Mouse (Mus musculus): Measurements from ENCODE around the gene Sf3b4.
"Not testable (repeated sequence)": the region's sequence is repeated elsewhere in the genome, so short reads cannot be mapped to it uniquely, and the experiment has no call there.

Gene Sf3b4

DNA sequence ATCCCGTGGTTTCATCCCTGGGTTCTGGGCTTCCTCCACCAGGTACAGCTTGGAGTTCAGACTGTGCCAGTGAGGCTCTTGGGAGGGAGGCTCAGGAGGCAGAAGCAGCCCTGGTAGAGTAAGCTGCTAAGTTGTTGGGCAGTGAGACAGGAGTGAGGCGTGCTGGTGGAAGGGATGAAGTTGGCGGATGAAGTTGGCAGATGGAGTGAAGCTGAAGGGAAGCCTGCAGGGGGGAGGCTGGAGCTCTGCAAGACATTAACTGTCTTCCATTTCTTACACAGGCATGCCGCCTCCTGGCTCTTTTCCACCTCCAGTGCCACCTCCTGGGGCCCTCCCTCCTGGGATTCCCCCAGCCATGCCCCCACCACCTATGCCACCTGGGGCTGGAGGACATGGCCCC lies 1.9 kb downstream of the Sf3b4 start:
- not testable (repeated sequence) for DNase-seq (ENCODE audit: low spot score)

- no peak for DNase-seq (ENCODE audit: low spot score)
Observed at GRCm38 (mm10) chr3:96175251-96175650, 3.1 kb downstream of the Sf3b4 start.

DNA sequence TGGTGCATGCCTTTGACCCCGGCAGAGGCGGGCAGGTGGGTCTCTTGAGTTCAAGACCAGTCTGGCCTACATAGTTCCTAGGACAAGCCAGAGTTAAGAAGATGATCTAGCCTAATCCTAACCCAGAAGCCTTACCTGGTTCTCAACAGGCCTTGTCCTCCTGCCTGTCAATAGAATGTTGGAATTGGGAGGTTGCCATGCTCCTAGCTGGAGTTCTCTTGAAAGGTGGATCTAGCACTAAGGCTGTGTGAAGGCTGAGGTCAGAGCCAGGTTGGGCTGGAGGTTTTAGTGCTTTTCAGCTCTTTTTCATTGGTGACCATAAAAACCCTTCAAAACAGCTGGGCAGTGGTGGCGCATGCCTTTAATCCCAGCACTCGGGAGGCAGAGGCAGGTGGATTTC lies 6.3 kb downstream of the Sf3b4 start:
- no peak for DNase-seq (ENCODE audit: low spot score)

- DNase-seq (ENCODE audit: low spot score): no peak
Observed at GRCm38 (mm10) chr3:96178902-96179301, 6.8 kb downstream of the Sf3b4 start.

- DNase-seq (ENCODE audit: low spot score): no peak
Observed at GRCm38 (mm10) chr3:96179531-96179930, 7.4 kb downstream of the Sf3b4 start.

DNA sequence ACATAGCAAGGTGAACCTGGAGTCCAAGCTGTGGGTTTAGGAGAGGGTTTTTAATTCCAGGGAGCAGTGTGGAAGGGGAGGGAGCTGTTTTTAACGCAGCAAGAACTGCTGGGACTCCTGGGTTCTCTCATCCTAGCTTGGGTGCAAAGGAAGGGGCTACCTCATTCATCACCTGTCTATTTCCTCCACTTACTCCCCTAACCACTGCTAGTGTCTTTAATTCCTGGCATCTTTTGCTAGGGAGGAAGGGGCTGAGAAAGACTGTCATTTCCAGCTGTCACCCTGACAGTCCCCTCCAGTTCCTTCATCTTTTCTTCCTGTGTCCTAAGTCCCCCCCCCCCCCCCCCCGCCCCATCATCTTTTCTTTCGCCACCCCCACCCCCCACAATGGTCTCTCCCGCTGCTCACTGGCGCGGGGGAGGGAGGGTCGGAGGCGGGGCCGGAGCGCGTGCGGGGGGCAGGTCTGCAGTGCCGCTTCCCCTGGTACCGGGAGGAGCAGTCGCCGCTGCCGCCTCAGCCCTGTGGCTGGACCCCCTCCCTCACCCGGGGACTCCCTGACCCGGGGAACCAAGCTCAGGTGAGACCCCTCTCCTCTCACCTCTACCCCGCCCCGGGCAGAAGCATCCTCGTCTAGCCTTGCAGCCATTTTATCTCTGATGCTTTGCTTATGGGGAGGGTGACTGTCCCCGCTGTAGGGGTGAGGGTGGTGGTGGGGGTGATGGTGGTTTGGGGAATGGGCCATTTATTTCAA lies 8.8 kb downstream of the Sf3b4 start, which contains the start of gene Sv2a:
Sv2a (plus strand) TSS at position 425 of the 751 bp plus-strand sequence.
- DNase-seq (ENCODE audit: low spot score): no peak

DNA sequence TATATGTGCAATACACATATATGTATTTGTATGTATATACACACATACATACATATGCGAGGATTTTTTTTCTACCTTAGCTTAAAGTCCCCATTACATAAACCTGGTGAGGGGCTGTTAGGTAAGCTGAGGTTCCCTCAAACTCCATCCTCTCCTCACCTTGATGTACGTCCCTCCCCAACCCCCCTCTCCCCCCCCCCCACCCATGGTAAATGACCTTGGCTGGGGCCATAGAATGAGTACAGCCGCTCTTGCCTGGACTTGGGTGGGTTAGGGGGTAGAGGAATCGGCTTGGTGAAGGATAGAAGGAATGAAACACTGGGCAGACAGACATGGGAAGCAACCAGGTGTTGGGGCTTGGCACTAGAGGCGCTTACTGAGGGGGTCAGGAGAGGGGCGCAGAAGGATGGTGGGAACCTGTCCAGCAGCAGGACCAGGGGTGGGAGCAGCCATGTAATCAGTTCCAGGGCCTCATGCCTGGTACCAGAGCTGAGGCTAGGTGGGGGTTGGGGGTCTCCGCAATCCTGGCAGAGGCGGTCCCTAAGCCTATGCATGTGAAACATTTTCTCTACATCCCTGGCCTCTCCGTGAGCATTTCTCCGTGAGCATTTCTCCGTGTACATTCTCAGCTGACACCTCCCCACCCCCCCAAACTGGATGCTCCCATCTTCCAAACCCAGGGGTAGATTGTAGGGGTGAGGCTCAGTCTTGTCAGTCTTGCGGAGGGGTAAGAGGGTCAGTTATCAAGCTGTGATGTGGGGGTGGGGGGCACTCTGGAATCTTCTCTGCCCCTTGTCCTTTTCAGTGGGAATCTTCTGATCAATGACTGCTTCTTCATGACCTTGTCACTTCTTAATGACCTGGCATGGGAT lies 9.6 kb downstream of the Sf3b4 start:
- DNase-seq (ENCODE audit: low spot score): no peak

GRCm38 (mm10) chr3:96182382-96182776 lies 10.2 kb downstream of the Sf3b4 start:
- no peak for DNase-seq (ENCODE audit: low spot score)

DNA sequence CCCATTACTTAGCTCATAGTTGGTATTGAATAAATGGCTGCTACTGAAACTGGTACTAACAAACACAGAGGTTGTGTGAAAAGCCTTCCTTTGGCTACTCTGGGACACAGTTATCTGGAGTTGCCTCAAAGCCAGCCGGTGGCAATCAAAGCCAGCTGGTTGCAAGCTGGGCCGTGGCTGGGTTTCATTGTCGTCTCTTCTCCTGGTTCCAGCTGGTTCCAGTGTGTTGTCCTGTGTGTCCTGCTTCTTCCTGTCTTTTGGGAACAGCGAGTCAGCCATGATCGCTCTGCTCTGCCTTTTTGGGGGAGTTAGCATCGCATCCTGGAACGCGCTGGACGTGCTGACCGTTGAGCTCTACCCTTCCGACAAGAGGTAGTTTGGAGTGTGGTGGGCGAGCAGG lies 20.8 kb downstream of the Sf3b4 start:
- no peak for DNase-seq (ENCODE audit: low spot score)

DNA sequence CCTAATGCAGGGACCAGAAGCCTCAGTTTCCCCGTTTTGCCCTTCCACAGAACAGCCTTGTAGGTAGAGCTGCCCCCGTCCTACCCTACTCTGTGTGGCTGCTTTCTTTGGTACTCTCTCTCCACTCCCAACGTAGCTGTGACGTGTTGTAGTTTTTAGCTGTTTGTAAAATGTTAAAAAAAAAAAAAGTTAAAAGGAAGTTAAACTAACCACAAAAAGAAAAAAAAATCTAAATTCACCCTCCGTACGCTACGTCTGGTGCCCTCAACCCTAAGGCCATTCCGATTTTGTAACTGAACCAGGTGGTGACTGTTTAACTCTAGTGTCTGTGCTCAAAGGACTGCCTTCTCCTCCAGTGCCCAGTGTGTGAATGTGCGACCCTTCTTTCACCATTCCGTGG lies 22.8 kb downstream of the Sf3b4 start:
- no peak for DNase-seq (ENCODE audit: low spot score)

GRCm38 (mm10) chr3:96195616-96196313 lies 23.6 kb downstream of the Sf3b4 start:
- DNase-seq (ENCODE audit: low spot score): no peak

DNA sequence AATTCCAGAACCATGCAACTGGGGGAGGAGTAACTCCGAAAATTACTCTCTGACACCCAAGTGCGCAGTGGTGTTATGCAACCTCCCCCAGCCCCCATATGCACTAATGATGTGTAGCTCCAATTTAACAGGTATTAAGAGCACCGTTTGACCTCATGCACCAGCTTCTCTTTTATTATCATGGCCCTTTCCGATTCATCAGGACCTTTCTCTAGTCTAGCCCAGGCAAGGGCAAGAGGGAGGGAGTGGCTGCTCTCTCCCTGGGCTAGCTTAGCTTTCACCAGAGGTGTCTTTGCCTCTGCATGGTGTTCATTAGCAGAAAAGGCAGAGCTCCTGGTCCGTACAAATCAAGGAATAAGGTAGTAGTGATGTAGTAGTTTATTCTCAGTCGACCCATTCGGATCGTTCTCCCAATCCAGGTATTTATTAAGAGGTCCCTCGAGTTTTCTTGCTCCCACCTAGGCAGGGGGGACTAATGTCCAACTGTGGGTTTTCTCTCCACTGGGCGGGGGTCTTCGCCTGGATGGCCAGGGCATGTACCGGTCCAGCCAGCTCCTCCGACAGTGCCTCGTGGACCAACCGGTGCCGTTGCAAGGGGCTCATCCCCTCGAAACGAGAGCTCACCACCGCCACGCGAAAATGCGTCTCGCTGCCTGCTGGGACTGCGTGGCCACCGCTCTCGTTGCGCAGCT lies 24.5 kb downstream of the Sf3b4 start:
- no peak for DNase-seq (ENCODE audit: low spot score)

- peak; percentile 52 for DNase-seq (ENCODE audit: low spot score)
Observed at GRCm38 (mm10) chr3:96197129-96197749, 25.1 kb downstream of the Sf3b4 start.

GRCm38 (mm10) chr3:96198181-96198580 lies 26.0 kb downstream of the Sf3b4 start:
- no peak for DNase-seq (ENCODE audit: low spot score)

GRCm38 (mm10) chr3:96198601-96199251 lies 26.6 kb downstream of the Sf3b4 start:
- DNase-seq (ENCODE audit: low spot score): not testable (repeated sequence)

GRCm38 (mm10) chr3:96199731-96200130 lies 27.6 kb downstream of the Sf3b4 start:
- no peak for DNase-seq (ENCODE audit: low spot score)

DNA sequence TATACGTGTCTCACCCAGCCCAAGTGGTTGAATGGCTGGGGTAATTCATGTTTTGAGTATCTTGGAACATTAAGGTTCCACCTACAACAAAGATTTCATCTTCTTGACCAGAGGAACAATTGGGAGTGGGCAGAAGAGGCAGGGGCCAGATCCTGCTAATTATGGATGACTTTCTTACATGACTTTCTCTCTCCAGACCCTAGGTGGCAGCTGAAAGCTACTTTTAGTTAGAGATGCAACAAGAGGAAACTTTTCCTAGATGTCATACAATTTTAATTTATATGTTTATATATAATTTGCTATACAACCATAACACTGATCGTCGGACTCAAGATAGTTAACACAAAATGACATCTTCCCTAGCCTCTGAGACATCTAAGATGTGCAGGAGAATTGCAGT lies 35.7 kb downstream of the Sf3b4 start:
- no peak for DNase-seq (ENCODE audit: low spot score)

DNA sequence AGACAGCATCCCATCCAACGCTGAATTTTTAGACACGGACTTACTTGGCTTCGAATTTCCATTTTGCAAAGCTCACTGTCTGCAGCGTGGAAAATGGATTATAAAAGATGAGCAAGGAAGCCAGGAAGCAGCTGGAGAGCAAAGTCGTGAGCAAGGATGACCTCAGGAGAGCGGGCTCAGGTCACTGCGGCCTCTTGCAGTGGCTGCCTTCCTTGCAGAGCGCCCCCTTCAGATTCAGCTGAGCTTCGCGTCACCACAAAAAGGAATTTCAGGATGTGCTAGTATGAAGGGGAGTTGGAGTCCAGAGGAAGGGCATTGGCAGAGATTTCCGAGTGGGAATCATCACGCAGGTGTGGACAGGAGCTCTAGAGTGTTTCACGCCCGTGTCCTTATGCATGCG lies 37.1 kb downstream of the Sf3b4 start:
- no peak for DNase-seq (ENCODE audit: low spot score)

DNA sequence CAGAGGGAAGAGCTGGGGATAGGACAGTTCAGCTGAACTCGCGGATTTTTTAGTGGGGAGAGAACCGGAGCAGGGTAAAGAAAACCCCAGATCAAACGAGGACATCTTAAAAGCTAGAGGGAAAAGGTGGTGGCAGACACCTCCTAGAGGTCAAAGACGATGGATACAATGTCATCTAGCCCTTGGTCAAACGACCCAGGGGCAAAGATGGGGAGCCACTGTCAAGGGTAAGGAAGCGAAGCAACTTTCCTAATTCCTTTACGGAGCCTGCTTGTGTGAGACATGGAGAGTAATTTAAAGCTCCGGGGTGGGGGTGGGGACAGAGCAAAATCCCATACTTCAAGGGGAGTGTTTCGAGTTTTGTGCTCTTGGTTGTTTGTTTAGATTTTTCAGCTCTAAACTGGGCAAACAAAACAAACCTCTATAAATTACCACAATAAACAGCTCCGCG lies 47.1 kb downstream of the Sf3b4 start:
- no peak for DNase-seq (ENCODE audit: low spot score)

DNA sequence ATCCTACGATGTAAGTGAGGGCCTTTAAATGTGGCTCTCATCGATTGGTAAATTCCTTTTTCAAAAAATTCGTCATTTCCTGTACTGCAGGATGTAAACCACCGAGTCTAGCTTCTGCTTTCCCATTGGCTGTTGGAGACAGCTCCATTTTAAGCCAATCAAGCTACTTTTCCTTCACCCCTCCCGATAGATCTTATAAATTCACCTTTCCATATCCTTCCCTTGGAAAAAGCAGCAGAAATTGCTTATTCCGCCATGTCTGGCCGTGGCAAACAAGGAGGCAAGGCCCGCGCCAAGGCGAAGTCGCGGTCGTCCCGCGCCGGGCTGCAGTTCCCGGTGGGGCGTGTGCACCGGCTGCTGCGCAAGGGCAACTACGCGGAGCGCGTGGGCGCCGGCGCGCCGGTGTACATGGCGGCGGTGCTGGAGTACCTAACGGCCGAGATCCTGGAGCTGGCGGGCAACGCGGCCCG lies 47.6 kb downstream of the Sf3b4 start, which contains the start of the genes Bola1 and Hist2h2ab:
Bola1 (minus strand) TSS at position 49 of the 470 bp plus-strand sequence.
Hist2h2ab (plus strand) TSS at position 205 of the 470 bp plus-strand sequence.
- peak; percentile 17 for DNase-seq (ENCODE audit: low spot score)
